Mouse (Mus musculus): Measurements from ENCODE around the gene Tmem163.

- TF ChIP-seq CTCF (IDR thresholded peaks at IDR 0.05; ENCODE audit: borderline replicate concordance, extremely low read depth, insufficient read depth, insufficient read length) (no peak), POLR2A (IDR thresholded peaks at IDR 0.05; ENCODE audit: borderline replicate concordance, extremely low read depth, insufficient read depth, insufficient read length, poor library complexity, severe bottlenecking) (no peak)
These were observed 209.2 kb downstream of the Tmem163 start for GRCm38 (mm10) chr1:127470175-127470574.
